Mouse (Mus musculus) urinary bladder, postnatal 25 days (tissue): ENCODE data around the gene Trim44.

Source experiments
- DNase-seq: peaks from one replicate; pipeline ENCODE4 v3.0.0; 2022; ENCODE audit warnings: low spot score

Trim44 gene

DNA sequence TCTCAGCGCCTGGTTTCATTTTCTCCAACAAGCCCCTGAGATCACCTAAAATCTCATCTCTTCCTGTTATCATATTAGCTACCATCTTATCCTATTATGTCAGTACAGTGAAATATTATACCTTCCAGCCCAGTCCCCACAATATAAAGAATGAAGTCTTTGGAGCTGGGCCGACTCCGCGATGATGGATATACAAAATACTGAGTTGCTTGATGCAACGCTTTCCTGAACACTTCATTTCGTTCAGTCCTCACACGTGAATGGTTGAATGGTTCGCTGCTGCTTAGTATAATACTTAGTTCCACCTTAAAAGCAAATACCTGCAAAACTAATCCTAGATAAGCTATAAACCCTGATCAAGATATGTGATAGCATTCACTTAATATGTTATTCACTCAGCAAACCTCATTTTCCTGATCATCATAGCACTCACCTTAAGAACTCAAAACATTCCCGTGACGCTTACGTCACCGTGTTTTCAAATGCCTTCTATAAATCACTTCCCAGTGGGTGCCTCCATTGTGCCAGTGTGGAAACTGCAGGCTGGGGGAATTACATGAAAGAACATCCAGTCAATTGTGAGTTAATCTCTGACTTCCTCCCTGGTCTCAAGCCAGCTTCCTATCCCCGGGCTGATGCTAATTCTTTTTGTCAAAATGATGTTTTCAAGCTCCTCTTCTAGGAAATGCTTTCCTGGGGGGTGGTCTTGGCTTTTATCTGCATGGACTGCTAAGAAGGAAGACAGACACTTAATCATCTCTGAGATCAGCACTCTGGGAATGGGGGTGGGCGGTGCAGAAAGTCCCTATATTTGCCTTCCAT is at the start of gene Trim44:
Gene Trim44, minus strand, starts transcription at position 466 of the 822 bp plus-strand sequence.
- no peak for DNase-seq

DNA sequence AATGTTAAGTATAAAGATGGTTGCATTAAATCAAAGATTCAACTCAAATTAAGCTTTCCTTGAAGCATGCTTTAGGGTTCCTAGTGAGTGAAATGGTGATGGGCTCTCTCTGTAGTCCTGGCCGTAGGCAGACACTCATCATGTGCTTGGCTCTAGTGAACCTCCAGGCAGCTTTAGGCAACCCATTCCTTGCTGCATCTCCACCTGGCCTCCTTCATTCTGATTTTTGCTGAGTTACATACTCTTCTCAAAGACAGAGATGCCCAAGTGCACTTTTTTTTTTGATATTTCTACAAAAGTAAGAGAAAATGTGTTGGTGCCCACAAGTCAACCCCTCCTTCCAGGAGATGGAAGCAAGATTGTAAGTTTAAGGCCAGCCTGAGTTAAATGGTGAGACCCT is 47.5 kb upstream of the Trim44 start:
- no peak for DNase-seq

DNA sequence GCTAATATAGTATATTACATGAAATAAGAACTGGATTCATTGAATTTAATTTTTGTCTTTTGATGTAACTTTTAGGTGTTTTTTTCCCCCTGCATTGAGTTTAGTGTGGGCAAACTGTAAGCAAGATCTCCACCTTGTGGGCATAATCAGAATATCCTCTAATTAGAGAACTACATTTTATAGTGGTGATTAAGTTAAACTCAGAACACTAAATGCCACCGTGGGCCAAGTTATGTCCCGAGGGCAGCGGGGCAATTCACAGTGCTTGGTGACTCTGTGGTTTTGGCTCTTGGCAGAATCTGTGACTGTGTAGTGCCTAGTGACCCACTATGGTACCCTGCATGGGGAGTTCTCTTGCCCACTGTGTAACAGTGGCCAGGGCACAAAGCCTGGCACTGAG is 45.8 kb upstream of the Trim44 start:
- DNase-seq: no peak

DNA sequence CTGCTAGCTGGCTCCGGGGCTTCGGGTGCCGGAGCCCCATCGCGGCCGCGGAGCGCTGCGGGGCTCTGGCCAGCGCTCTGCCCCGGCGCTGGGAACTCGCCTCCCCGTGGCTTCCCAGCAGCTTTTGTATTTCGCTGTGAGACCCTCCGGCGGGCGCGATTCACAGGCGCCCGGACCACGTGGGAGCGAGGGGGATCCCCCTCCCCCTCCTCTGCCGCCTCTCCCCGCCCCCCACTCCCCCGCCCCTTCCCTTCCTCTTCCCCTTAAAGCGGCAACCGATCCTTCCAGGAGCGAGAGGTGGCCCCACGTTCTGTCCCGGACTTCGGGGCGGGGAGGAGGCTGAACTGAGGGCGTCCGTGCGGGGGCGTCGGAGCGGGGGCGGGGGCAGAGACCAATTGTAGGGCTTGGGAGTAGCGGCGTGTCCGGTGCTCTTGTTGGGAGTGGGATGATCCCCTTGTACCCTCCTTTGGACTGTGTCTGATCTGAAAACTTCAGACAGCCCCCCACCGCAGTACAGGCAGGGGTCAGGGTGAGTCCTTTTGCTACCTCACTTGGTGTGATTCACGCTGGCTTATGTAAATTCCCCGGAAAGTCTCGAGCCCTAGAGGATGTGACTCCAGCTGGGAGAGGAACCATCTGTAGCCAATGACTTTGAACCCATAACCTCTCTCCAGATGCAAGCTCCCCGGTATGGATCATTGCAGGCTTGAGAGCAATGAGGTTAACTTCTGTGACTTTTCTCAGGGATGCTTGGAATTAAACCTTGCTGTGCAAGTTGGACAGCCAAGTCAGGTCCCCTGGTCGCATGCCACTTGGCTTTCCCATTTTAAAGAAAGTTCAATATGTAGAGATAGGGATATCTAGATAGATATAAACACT is 44.3 kb upstream of the Trim44 start, which contains the start of gene Fjx1:
Gene Fjx1, minus strand, starts transcription at position 829 of the 879 bp plus-strand sequence.
- DNase-seq: no peak

DNA sequence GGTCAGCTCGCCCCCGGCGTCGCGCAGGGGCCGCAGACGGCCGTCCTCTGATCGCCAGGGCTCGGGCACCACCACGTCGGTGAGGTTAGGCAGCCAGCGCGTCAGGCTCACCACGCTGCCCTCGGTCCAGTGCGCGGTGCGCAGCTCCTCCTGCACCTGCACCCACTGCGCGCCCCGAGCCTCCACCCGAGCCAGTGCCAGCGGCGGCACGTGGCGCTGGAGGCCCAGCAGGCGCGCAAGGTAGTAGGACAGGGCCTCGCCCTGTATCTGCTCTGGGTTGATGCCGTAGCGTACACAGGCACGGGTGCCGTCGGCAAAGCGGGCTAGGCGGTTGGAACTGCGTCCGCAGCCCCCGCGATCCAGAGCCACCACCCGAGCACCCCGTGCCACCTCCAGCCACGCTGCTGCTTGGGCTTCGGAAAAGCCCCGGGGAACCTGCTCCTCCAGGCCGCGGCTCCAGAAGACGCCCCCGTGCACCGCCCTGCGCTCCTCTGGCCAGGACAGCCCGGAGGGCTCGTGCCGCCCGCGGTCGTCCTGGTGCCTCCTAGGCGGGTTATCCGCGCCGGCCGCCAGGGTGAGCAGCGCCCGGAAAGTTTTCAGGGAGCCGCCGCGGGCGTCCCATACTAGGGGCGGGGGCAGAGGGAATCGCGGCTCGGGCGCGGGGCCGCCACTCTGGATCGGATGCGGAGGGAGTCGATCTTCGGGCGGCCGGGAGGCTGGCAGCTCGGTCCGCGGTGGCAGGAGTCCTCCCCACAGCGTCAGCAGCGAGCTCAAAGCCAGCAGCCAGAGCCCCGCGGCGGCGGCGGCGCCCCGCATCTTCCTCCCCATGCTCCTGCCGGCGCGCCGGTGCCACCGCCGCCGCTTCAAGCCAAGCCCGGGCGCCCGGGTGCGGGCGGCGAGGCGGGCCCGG is 43.4 kb upstream of the Trim44 start:
- DNase-seq: peak; percentile 38

DNA sequence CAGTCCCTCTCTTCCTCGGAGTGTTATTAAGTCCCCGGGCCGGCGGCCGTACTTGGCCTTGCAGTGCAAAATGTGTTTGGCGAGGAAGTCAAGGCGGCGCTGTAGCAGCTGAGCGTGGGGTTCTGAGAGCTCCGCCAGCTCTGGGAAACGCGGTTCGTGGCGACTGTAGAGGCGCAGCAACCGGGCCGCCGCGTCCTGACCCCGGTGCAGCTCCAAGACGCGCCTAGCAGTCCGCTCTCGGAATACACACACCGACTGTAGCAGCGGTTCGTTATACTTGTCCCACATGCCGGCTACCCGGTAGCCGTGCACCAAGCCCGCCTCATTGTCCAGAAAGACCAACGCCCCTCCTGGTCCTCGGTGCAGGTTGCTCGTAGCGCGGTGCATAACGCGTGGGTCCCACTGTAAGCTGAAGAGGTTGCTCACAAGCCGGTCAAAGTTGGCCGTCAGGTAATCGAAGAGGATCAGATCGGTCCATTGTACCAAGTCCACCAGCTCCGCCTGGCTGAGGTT is 42.7 kb upstream of the Trim44 start:
- DNase-seq: peak; percentile 52

DNA sequence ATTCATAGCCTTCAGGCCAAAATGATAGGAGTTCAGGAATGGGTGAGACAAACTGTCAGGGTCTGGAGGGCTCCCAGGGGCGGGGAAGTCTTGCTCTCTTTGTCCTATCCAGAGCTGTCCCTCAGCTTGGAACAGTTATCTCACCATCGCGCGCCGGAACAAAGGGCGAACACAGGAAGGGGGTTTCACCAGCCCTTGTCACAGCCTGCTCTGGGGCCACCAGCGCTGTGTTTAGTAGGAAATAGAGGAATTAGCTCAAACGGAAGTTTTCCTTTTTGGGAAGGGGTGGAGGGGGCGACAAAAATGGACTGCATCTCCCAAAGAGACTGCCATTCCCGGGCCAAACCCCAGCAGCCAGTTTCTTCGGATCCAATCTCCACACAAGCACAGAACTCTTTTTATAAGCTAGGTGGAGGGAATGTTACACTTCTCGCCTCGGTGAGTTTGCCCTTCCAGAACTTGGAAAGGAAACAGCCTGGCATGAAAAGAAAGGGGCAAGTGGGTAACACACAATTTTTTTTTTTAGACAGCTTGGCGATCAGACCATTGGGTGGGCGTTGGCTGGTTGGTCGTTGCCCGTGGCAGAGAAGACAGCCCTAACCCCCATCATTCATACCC is 42.1 kb upstream of the Trim44 start:
- peak; percentile 27 for DNase-seq

DNA sequence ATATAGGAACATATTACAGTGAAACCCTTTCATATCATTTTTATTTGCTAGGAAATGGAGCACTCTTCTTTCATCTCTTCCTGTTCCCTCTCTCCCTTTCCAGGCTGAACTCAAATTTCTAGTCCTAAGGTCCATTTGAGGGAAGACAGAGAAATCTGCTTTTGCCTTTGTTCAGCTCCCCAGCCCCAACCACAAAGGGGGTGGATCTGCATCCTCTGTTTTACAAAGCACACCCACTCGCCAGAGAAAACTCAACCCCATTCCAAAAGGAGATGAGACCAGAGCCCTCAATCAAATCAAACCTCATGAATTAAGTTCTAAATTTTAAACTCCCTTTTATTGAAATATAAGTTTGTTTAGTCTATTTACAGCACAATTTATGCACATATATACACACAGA is 41.4 kb upstream of the Trim44 start:
- DNase-seq: no peak

DNA sequence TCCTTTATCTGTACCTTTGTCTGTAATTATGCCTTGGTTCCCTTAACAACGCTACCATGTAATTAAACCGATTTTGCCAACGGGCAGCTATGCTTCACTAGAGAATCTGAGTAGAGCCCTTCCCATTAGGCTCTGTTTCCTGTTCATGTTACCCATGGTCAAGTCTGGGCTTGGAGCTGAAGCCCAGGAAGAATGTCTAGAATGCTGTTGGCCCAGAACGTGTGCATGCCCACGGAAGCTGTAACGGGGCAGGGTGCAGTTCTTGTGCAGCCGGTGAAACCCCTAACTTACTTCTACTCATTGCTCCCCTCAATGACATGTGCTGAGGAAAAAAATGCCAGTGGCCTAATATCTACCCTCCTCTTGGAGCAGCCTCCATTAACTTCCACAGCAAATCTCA is 40.2 kb upstream of the Trim44 start:
- peak; percentile 10 for DNase-seq

DNA sequence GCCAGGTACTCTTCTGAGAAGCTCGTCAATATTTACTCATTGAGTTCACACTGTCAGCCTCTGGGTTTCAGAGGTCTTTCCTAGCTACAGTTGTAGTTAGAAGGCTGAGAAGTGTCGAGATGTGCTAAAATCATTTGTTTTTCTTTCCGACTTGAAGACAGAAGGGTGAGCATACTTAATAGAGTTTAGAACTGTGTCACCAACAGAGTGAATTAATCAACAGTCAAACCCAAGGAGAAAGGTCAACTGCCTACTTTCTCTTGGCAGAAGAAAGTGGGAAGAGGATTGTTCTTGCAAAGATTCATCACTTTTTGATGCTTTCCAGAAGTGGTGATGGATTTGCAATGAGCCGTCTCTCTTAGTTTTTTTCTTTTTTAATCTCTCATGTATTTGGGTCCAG is 39.2 kb upstream of the Trim44 start:
- no peak for DNase-seq

DNA sequence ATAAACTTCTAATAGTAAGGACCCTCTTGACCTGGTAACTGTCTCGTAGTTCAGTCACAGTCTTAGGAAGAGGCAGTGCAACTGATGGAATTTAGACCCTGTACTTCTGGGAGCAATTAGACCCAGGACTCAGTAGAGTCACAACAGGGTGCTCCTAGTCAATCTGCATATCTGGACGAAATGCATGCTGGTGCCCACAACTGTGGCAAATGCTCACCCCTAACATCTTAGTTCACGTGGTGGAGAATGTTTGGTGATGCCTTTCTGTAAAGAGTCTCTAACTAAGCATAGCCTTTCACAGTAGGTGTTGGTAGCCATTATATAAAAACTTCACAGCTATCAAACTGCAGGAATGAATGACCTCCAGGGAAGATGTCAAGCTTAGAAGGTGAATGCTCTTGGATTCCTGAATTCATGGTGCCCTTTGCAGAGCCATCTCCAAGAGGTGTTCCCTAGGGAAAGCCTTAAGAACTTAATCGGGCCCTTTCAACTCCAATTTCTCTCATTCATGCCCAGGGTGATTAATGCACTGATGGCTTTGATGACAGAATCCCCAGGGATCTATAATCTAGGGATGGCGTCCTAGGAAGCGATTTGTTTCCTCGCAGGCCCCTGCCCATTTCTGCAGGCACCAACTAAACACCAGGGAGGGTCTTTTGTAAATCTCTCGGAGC is 29.9 kb upstream of the Trim44 start:
- no peak for DNase-seq

DNA sequence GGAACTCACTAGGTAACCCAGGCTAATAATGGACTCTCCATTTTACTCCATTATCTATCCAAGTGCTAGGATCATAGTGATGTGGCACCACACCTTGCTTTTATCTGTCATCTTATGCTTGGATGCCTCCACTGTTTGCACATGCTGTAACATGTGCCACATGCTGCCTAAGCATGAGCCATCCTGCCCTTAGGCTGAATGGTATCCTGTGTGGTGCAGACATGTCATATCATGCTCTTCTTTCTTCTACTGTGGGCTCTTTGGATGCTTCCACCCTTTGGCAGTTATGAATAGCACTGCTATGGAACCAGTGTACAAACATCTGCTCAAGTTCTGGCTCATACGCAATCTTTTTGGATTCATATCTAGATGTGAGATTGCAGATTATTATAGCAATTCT is 26.3 kb upstream of the Trim44 start:
- DNase-seq: no peak

DNA sequence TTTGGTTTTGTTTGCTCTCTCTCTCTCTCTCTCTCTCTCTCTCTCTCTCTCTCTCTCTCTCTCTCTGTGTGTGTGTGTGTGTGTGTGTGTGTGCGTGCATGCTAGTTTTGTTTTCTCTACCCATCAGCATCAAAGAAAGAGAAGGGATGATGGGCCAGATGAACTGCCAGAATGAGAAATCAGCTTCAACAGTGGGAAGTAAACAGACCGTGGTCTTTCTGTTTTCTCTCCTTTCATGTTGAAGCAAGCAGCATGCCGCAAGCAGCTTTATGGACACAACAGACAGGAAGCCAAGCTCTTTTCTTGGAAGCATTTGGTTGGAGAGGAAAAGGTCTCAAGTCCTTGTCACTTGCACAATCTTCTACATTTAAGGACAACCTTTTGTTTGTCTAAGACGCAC is 23.5 kb upstream of the Trim44 start:
- no peak for DNase-seq

DNA sequence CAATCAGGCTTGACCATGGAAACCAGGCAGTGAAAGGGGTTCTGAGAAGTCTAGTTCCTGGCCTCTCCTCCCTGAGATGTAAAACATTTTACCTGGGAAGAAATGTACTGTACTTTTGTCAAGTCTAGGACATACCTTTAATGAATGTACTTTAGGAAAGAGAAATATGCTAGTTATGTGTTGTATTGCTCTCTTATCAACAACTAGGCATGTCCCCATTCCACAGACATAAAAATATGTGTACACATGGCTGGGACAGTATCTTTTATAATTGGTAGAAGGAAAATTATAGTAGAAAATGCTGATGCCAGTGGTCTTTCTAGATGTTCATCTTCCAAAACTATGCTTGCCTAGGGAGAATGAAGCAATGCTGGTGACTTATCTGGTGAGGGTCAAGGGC is 20.3 kb upstream of the Trim44 start:
- no peak for DNase-seq

DNA sequence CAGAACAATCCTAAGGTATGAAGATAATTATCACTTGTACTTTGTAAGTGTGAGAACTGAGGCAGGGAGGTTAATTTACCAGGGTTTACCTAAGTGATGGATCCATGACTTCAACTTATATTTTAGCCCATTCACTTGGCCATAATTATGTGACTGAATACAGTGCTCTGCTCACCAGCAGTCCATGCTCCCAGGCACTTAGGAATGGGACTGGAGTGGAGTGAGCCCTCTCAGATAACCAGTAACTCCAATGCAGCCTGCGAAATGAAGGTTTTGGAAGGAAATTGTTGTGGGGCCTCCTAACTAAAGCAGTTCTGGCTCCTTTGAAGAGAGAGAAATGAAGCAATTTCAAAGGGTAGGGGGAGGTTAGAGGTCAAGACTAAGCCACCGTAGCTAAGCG is 18.8 kb upstream of the Trim44 start:
- DNase-seq: no peak

DNA sequence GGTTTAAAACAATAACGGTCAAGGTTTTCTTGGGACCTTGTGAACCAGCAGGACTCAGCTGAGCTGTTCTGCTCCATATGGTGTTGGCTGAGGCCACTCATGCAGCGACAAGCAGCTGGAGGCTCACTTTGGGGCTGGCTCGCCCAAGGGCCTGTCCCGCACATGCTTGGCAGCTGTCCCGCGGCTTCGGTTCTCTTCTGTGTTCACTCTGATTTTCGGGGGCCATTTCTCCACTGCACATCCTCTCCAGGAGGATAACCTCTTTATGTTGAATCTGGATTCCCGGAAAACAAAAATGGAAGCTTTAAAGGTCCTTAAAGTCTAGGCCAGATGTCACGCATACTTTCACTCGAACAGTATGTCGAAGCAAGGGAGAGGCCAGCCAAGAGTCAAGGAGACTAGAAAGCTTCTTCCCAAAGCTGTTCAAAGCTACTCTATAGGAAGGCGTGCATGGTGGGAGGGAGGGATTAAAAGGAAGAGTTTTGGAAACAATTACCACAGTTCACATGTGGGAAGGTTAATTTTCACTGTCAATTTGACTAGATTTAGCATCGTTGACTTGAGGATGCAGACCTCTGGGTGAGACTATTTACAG is 8.6 kb upstream of the Trim44 start:
- no peak for DNase-seq

DNA sequence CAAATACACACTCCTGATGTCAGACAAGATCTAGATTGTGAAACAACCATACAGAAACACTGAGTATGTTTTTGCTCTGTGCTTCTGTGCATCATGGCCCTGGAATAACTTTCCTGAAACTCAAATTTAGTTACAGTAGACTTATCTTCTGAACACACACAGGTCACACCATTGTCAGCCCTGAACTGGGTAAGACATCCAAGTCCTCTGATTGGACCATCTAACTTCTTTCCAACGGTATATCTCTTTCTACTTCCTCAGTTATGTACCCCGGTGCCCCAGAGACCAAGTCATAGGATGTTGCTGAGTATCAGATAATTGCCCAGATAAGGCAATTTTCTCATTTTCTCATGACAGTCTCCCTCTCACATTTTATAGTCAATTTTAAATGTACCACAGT is 5.1 kb upstream of the Trim44 start:
- no peak for DNase-seq

DNA sequence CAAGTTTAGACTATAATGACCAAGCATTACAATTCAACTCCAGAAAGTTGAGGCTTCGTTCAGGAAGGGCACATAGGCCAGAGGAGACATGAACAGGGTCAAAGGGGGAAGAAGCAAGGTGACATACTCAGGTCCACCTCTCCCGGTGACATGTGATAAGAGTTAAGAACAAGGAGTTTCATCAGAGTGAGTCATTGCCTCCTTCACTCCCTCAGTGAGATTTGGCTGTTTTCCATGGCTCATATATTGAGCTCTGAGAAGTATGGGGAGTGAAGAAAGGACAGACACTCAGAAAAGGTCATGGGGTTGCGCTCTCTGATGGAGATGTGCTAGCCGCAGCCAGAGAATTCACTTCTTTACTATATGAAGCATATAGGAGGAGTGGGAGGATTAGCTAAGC is 3.0 kb upstream of the Trim44 start:
- no peak for DNase-seq

DNA sequence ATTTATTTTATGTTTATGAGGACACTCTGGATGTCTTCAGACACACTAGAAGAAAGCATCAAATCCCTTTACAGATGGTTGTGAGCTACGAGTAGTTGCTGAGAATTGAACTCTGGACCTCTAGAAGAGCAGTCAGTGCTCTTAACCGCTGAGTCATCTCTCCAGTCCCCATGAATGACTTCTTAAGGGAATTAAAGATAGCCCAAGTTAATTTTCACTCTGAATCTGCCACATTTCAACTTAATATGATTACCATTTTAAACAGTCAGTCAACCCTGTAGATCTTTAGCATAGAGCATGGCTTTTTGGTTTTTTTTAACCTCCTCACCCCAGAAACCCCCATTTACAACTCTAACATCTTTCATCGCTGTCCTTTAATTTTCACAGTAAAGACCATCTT is 2.1 kb upstream of the Trim44 start:
- DNase-seq: no peak
